Mouse (Mus musculus) heart, postnatal 0 days (tissue): ENCODE data around the gene Fnbp4. TPM values are rescaled to one million over a fixed set of nuclear protein-coding genes. Genes with fewer than 3 reads are reported as not detected.

Source experiments
- ATAC-seq: fragments of 200-750 bp; cut with Nextera tagmentation; 2 replicates; pipeline ENCODE4 v1.8.0; 2017; ENCODE audit warnings: low read depth, moderate number of reproducible peaks, moderate library complexity; ENCODE audit not compliant: insufficient read depth
- DNase-seq: peaks from one replicate; pipeline ENCODE4 v3.0.0-alpha.2; 2016; ENCODE audit warnings: low spot score
- H3K27ac ChIP-seq: fragments of 300-500 bp; sonication (generic); 2 replicates; pipeline ENCODE4 v1.5.1; 2014; ENCODE audit warnings: low read depth, mild to moderate bottlenecking
- H3K27me3 ChIP-seq: fragments of 300-500 bp; sonication (generic); 2 replicates; pipeline ENCODE4 v1.6.1; 2014; ENCODE audit warnings: low read length, mixed read lengths; ENCODE audit not compliant: control insufficient read depth, insufficient read depth
- H3K36me3 ChIP-seq: fragments of 300-500 bp; sonication (generic); replicated peaks from 2 replicates; pipeline ENCODE4 v1.6.1; 2014; ENCODE audit warnings: low read length, mixed read lengths; ENCODE audit not compliant: control insufficient read depth, insufficient read depth
- H3K4me1 ChIP-seq: fragments of 300-500 bp; sonication (generic); 2 replicates; pipeline ENCODE4 v1.6.1; 2014; ENCODE audit warnings: antibody characterized with exemption; ENCODE audit not compliant: control insufficient read depth, insufficient read depth
- H3K4me2 ChIP-seq: fragments of 300-500 bp; sonication (generic); 2 replicates; pipeline ENCODE4 v1.6.1; 2014; ENCODE audit warnings: low read depth, mild to moderate bottlenecking, low read length, moderate library complexity
- H3K4me3 ChIP-seq: fragments of 300-500 bp; sonication (generic); 2 replicates; pipeline ENCODE4 v1.5.1; 2014; ENCODE audit warnings: low read depth, low read length
- H3K9ac ChIP-seq: fragments of 300-500 bp; sonication (generic); replicated peaks from 2 replicates; pipeline ENCODE4 v1.6.1; 2014; ENCODE audit warnings: low read depth, low read length, mixed read lengths
- H3K9me3 ChIP-seq: fragments of 300-500 bp; sonication (generic); replicated peaks from 2 replicates; pipeline ENCODE4 v1.6.1; 2016; ENCODE audit warnings: low read length; ENCODE audit not compliant: control insufficient read depth
- CTCF ChIP-seq: IDR thresholded peaks from 2 replicates; pipeline ENCODE4 v1.5.1; 2016; ENCODE audit warnings: antibody characterized with exemption, control low read depth, low read depth
- EP300 ChIP-seq: IDR thresholded peaks from 2 replicates; pipeline ENCODE4 v1.6.1; 2016; ENCODE audit warnings: antibody characterized with exemption, low read depth
- WGBS: fragments of 180-500 bp; shearing (Covaris S2); extraction: QIAGEN DNeasy Blood & Tissue Kit; methylation state at CpG from one replicate; pipeline ENCODE4 v1.1.7; 2014; 5-methylcytosine and 5-hydroxymethylcytosine counted together
- polyA plus RNA-seq: library from polyadenylated mRNA; unstranded; fragments of >200 nt; fragmentation: Nextera tagmentation; extraction: Ambion mirVana; gene quantifications from 2 replicates; pipeline ENCODE4 v1.2.1, GENCODE M21; 2015
- total RNA-seq: library from RNA; depleted of rRNA; stranded (reverse); fragments of >200 nt; gene quantifications from 2 replicates; pipeline ENCODE4 v1.2.3, GENCODE M21; 2014; ENCODE audit warnings: low replicate concordance

Fnbp4 gene
- total and polyA plus RNA-seq, 2 experiments from 2014 or later: 23.8 to 39.0 TPM

DNA sequence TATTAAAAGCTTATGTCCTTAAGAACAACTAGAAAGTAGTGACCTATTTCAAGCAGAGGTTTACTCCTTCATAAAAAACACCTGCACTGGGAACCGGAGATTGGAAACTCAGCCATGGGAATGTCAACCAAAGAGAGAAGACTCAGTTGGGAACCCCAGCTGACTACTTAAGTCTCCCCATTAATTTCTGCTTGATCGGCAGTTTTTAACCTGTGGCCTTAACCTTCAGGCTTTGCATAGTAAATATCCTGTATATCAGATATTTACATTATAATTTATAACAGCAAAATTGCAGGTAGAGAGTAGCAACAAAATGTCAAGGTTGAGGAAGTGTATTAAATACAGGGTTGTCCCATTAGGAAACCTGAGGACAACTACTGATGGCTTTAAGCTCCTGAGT lies 8.4 kb downstream of the Fnbp4 start:
- H3K9me3 ChIP-seq: no peaks in the 10 kb centered on the region
- H3K9ac ChIP-seq: no peak overlapping the region
- TF ChIP-seq EP300 (no peak), CTCF (no peak)
- H3K27me3 ChIP-seq: no peaks in the 10 kb centered on the region
- no peak overlapping the region for H3K4me3 ChIP-seq
- no peak overlapping the region for H3K4me2 ChIP-seq
- H3K27ac ChIP-seq: no peak overlapping the region
- ATAC-seq: no peak
- H3K36me3 ChIP-seq: peaks cover 71% of the 10 kb centered on the region
- 0 out of 2 replicates have a peak, but pooled peaks cover 5% of the 10 kb centered on the region for H3K4me1 ChIP-seq
- WGBS: 86% methylated on average over 2 of the region's 2 CpGs
- no peak for DNase-seq

- ATAC-seq (no peak), DNase-seq (no peak)
- 96% methylated on average over 3 of the region's 3 CpGs for WGBS
- peaks cover 77% of the 10 kb centered on the region for H3K36me3 ChIP-seq
- TF ChIP-seq EP300 (no peak), CTCF (no peak)
- no peak overlapping the region for H3K9ac ChIP-seq
- 0 out of 2 replicates have a peak, but pooled peaks cover 5% of the 10 kb centered on the region for H3K4me1 ChIP-seq
- H3K9me3 ChIP-seq: no peaks in the 10 kb centered on the region
- H3K27me3 ChIP-seq: no peaks in the 10 kb centered on the region
- no peak overlapping the region for H3K27ac ChIP-seq
- no peak overlapping the region for H3K4me2 ChIP-seq
- H3K4me3 ChIP-seq: no peak overlapping the region
Observed at GRCm38 (mm10) chr2:90754188-90754587, 9.0 kb downstream of the Fnbp4 start.

DNA sequence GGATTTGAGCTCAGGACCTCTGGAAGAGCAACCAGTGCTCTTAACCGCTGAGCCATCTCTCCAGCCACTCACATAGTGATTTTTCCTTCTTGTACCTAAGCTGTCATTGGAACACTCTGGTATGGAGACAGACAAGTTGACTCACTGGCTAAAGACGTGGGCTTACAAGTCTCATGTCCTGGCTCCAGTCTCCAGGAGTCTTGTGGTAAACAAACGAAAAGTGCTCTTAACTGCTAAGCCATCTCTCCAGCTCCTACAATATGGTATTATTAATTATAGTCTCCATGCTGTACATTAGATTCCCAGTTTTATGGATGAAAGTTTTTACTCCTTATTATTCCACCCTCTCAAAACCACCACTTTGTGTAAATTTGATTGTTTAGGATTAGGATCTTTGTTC lies 20.0 kb downstream of the Fnbp4 start:
- Histone ChIP-seq H3K36me3 (peaks cover 95% of the 10 kb centered on the region), H3K9ac (no peak overlapping the region), H3K27me3 (no peaks in the 10 kb centered on the region), H3K4me1 (no peaks in the 10 kb centered on the region), H3K4me2 (no peak overlapping the region), H3K4me3 (no peak overlapping the region), H3K9me3 (no peaks in the 10 kb centered on the region), H3K27ac (no peak overlapping the region)
- ATAC-seq (no peak), DNase-seq (no peak)
- WGBS: 87% methylated on average over 3 of the region's 3 CpGs
- no peak for TF ChIP-seq CTCF
- no peak for TF ChIP-seq EP300

DNA sequence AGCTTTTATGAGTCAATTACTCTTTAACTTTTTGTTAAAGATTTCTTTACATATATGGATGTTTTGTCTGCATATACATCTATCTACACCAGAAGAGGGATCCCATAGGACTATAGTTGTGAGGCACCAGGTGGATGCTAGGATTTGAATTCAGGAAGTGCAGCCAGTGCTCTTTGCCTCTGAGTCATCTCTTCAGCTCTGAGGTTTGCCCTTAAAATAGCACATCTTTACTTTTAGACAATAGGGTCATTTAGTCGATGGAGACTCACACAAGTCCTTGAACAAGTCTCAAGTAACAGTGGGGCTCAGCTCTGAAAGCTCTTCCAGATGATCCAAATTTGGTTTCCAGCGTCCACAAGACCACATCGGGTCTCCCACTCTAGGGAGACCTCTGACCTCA lies 36.2 kb downstream of the Fnbp4 start:
- peaks cover 41% of the 10 kb centered on the region for H3K36me3 ChIP-seq
- no peak for TF ChIP-seq EP300
- no peak for TF ChIP-seq CTCF
- no peak overlapping the region for H3K4me3 ChIP-seq
- no peak for ATAC-seq
- H3K9me3 ChIP-seq: no peaks in the 10 kb centered on the region
- DNase-seq: no peak
- no peak overlapping the region for H3K4me2 ChIP-seq
- no peaks in the 10 kb centered on the region for H3K27me3 ChIP-seq
- no peak overlapping the region for H3K9ac ChIP-seq
- no peak overlapping the region for H3K27ac ChIP-seq
- no peaks in the 10 kb centered on the region for H3K4me1 ChIP-seq
- 36% methylated on average over 3 of the region's 3 CpGs for WGBS

GRCm38 (mm10) chr2:90781938-90782337 lies 36.8 kb downstream of the Fnbp4 start:
- no peak overlapping the region; the same call in 1 of the 2 replicates for H3K4me2 ChIP-seq
- DNase-seq (no peak), ATAC-seq (no peak)
- 67% methylated on average over 2 of the region's 2 CpGs for WGBS
- no peaks in the 10 kb centered on the region for H3K4me1 ChIP-seq
- no peak overlapping the region for H3K27ac ChIP-seq
- H3K9ac ChIP-seq: no peak overlapping the region
- H3K36me3 ChIP-seq: peaks cover 39% of the 10 kb centered on the region
- H3K4me3 ChIP-seq: no peak overlapping the region
- no peak for TF ChIP-seq CTCF
- no peaks in the 10 kb centered on the region for H3K9me3 ChIP-seq
- H3K27me3 ChIP-seq: no peaks in the 10 kb centered on the region

- H3K4me3 ChIP-seq: peak within 1 kb of the TSS; percentile 54
- H3K36me3 ChIP-seq: peaks cover 36% of the 10 kb centered on the region
- H3K27me3 ChIP-seq: no peaks in the 10 kb centered on the region
- H3K4me1 ChIP-seq: no peaks in the 10 kb centered on the region
- H3K4me2 ChIP-seq: peak within 1 kb of the TSS; percentile 82
- no peak for TF ChIP-seq EP300
- TF ChIP-seq CTCF: no peak
- H3K27ac ChIP-seq: no peak within 1 kb of the TSS
- 7% methylated on average over 11 of the region's 11 CpGs for WGBS
- DNase-seq (peak; percentile 17), ATAC-seq (peak; percentile 52)
- H3K9me3 ChIP-seq: no peaks in the 10 kb centered on the region
- H3K9ac ChIP-seq: peak within 1 kb of the TSS; percentile 37
Observed at GRCm38 (mm10) chr2:90782458-90782857, 37.3 kb downstream of the Fnbp4 start, which contains the start of gene Agbl2. TSS of gene Agbl2 (plus strand) at chr2:90782727.
